23 mouse cellular contexts compared by ENCODE assay signal in genomic region chr4:98688116-98688515, GRCm38 (mm10). TPM values are rescaled to one million over a fixed set of nuclear protein-coding genes. Genes with fewer than 3 reads are reported as not detected.
A peak's percentile ranks its signal among the peaks of the same experiment; 100 is the strongest.
DNase-seq lines count a peak whose midpoint lies in the region; ATAC-seq and TF ChIP-seq lines count a peak whose summit lies in the region.
"Had no signal": no experiment of that assay in that cellular context is flagged by ENCODE, and none has a peak within 500 bp of the region (broad histone marks: within the 10 kb centered on the region; RNA-seq: fewer than 3 reads in every experiment).

No protein-coding gene starts in this region.

- H3K9me3 ChIP-seq in forebrain, embryonic 14.5 days (replicated peaks; ENCODE audit: control insufficient read depth, low read length), result no peaks in the 10 kb centered on the region
- H3K9me3 ChIP-seq in forebrain, embryonic 10.5 days, result no peaks in the 10 kb centered on the region
- no peaks in the 10 kb centered on the region for H3K9me3 ChIP-seq in hindbrain, embryonic 15.5 days
- no peaks in the 10 kb centered on the region for H3K9me3 ChIP-seq in midbrain, postnatal 0 days (ENCODE audit: low read length)
- H3K9me3 ChIP-seq: heart, embryonic 15.5 days; liver, embryonic 12.5 days had no signal

- 0 out of 2 replicates have a peak overlapping the region, but pooled peaks have one; percentile 52 for H3K27ac ChIP-seq in forebrain, embryonic 14.5 days (ENCODE audit: low read depth, low read length)
- H3K27ac ChIP-seq in forebrain, embryonic 10.5 days, result no peak overlapping the region
- peak overlapping the region; percentile 23 for H3K27ac ChIP-seq in hindbrain, embryonic 15.5 days (replicated peaks)
- H3K27ac ChIP-seq in midbrain, postnatal 0 days (ENCODE audit: low read depth, low read length), result no peak overlapping the region
- H3K27ac ChIP-seq: embryonic facial prominence, embryonic 15.5 days; heart, embryonic 15.5 days; limb, embryonic 12.5 days; liver, embryonic 12.5 days had no signal

- no peak overlapping the region for H3K4me3 ChIP-seq in forebrain, embryonic 14.5 days (ENCODE audit: low read depth, low read length)
- no peak overlapping the region for H3K4me3 ChIP-seq in forebrain, embryonic 10.5 days
- H3K4me3 ChIP-seq in hindbrain, embryonic 15.5 days, result no peak overlapping the region
- no peak overlapping the region for H3K4me3 ChIP-seq in midbrain, postnatal 0 days (ENCODE audit: low read depth, low read length)
- H3K4me3 ChIP-seq: embryonic facial prominence, embryonic 15.5 days; heart, embryonic 15.5 days; limb, embryonic 12.5 days; liver, embryonic 12.5 days had no signal

- DNase-seq in forebrain, embryonic 14.5 days (ENCODE audit: low spot score), result peak; percentile 33
- DNase-seq in forebrain, embryonic 10.5 days (ENCODE audit: extremely low spot score, low spot score), result no peak
- DNase-seq in brain, embryonic 14.5 days (ENCODE audit: low read depth), result peak; percentile 71
- DNase-seq in midbrain, postnatal 0 days (ENCODE audit: low spot score), result peak; percentile 15
- DNase-seq in kidney, adult 9 months, result no peak
- DNase-seq in adrenal gland, postnatal 4 days (ENCODE audit: low spot score in 2 of 2), result no peak
- DNase-seq: adrenal gland, postnatal 14 days; cerebellum, adult 9-10 months; gastrocnemius, postnatal 36 days; heart, postnatal 36 days; kidney, postnatal 25 days; lung, adult 18-20 months; lung, postnatal 10 days; right cerebral cortex, postnatal 4 days; thymus, postnatal 14 days had no signal

- ATAC-seq in forebrain, embryonic 14.5 days, result no peak
- no peak for ATAC-seq in hindbrain, embryonic 15.5 days (ENCODE audit: low FRiP score, low read depth)
- ATAC-seq in midbrain, postnatal 0 days (ENCODE audit: low FRiP score), result 0 out of 2 replicates have a peak, but pooled peaks have one; percentile 11
- ATAC-seq: CD4-positive, CD25-positive, alpha-beta regulatory T cell, adult 4 months; liver, embryonic 12.5 days had no signal

- 59% methylated on average over 11 of the region's 11 CpGs for WGBS in forebrain, embryonic 14.5 days
- WGBS in forebrain, embryonic 10.5 days, result 87% methylated on average over 11 of the region's 11 CpGs
- WGBS in hindbrain, embryonic 15.5 days, result 29% methylated on average over 11 of the region's 11 CpGs
- 30% methylated on average over 11 of the region's 11 CpGs for WGBS in midbrain, postnatal 0 days

- no peak for TF ChIP-seq CTCF in brain, embryonic 14.5 days (IDR thresholded peaks at IDR 0.05; ENCODE audit: borderline replicate concordance, extremely low read depth, insufficient read depth, insufficient read length)
- TF ChIP-seq CTCF in midbrain, postnatal 0 days (IDR thresholded peaks at IDR 0.05), result no peak

- peaks cover 8% of the 10 kb centered on the region; the same call in 1 of the 2 replicates for H3K4me1 ChIP-seq in forebrain, embryonic 14.5 days (ENCODE audit: control insufficient read depth, insufficient read depth, low read length)
- H3K4me1 ChIP-seq in forebrain, embryonic 10.5 days, result no peaks in the 10 kb centered on the region
- peaks cover 10% of the 10 kb centered on the region; the same call in 1 of the 2 replicates for H3K4me1 ChIP-seq in hindbrain, embryonic 15.5 days (replicated peaks)
- no peaks in the 10 kb centered on the region for H3K4me1 ChIP-seq in midbrain, postnatal 0 days (ENCODE audit: insufficient read depth, low read length)
- H3K4me1 ChIP-seq: embryonic facial prominence, embryonic 15.5 days; limb, embryonic 12.5 days; liver, embryonic 12.5 days had no signal

- TF ChIP-seq POLR2A in brain, embryonic 14.5 days (IDR thresholded peaks at IDR 0.05; ENCODE audit: borderline replicate concordance, extremely low read depth, insufficient read depth, insufficient read length, poor library complexity, severe bottlenecking), result no peak

- no peaks in the 10 kb centered on the region for H3K27me3 ChIP-seq in forebrain, embryonic 14.5 days (replicated peaks; ENCODE audit: control insufficient read depth, insufficient read depth, low read length)
- H3K27me3 ChIP-seq in forebrain, embryonic 10.5 days (ENCODE audit: poor library complexity, severe bottlenecking), result no peaks in the 10 kb centered on the region
- no peaks in the 10 kb centered on the region for H3K27me3 ChIP-seq in hindbrain, embryonic 15.5 days
- no peaks in the 10 kb centered on the region for H3K27me3 ChIP-seq in midbrain, postnatal 0 days (ENCODE audit: insufficient read depth, low read length)
- H3K27me3 ChIP-seq: embryonic facial prominence, embryonic 15.5 days; heart, embryonic 15.5 days; liver, embryonic 12.5 days had no signal

- H3K36me3 ChIP-seq in forebrain, embryonic 14.5 days (ENCODE audit: control insufficient read depth, insufficient read depth, low read length), result peaks cover 3% of the 10 kb centered on the region; the same call in 1 of the 2 replicates
- peaks cover 11% of the 10 kb centered on the region for H3K36me3 ChIP-seq in forebrain, embryonic 10.5 days (replicated peaks)
- no peaks in the 10 kb centered on the region for H3K36me3 ChIP-seq in hindbrain, embryonic 15.5 days
- no peaks in the 10 kb centered on the region for H3K36me3 ChIP-seq in midbrain, postnatal 0 days (ENCODE audit: insufficient read depth, low read length)
- H3K36me3 ChIP-seq: liver, embryonic 12.5 days had no signal

- H3K4me2 ChIP-seq in forebrain, embryonic 14.5 days (ENCODE audit: low read length), result no peak overlapping the region
- peak overlapping the region; percentile 26 for H3K4me2 ChIP-seq in hindbrain, embryonic 15.5 days
- H3K4me2 ChIP-seq in midbrain, postnatal 0 days (ENCODE audit: low read depth, low read length, poor library complexity, severe bottlenecking), result no peak overlapping the region
- H3K4me2 ChIP-seq: embryonic facial prominence, embryonic 15.5 days; heart, embryonic 15.5 days; limb, embryonic 12.5 days; liver, embryonic 12.5 days had no signal

- no peak overlapping the region for H3K9ac ChIP-seq in forebrain, embryonic 14.5 days (ENCODE audit: low read length)
- H3K9ac ChIP-seq in hindbrain, embryonic 15.5 days, result no peak overlapping the region
- no peak overlapping the region for H3K9ac ChIP-seq in midbrain, postnatal 0 days (replicated peaks; ENCODE audit: low read length, poor library complexity, severe bottlenecking)
- H3K9ac ChIP-seq: embryonic facial prominence, embryonic 15.5 days; heart, embryonic 15.5 days; limb, embryonic 12.5 days; liver, embryonic 12.5 days had no signal

RNA-seq across cellular contexts. Expression of gene L1td1, which starts 38.4 kb away (rescaled TPM):
- polyA plus RNA-seq in forebrain, embryonic 14.5 days (2014; fragmentation: Nextera tagmentation; extraction: Ambion mirVana), result 0.14 TPM in 1 of 2 replicates, not detected in the other
- 0.16 and 0.33 TPM in 2 replicates for polyA plus RNA-seq in forebrain, embryonic 10.5 days (2016; fragmentation: Nextera tagmentation; extraction: Ambion mirVana)
- polyA plus RNA-seq in brain, embryonic 14.5 days (2012; rRNA removed), result 0.04 and 0.31 TPM in 2 replicates
- 0.08 TPM in 1 of 2 replicates, not detected in the other for polyA plus RNA-seq in hindbrain, embryonic 15.5 days (2015; fragmentation: Nextera tagmentation; extraction: Ambion mirVana)
- not detected in 2 replicates for total RNA-seq in midbrain, postnatal 0 days (2014; rRNA removed)
- polyA plus RNA-seq in midbrain, postnatal 0 days (2015; fragmentation: Nextera tagmentation; extraction: Ambion mirVana), result not detected in 2 replicates
- not detected for total RNA-seq in adrenal gland, postnatal 4 days (2021)
- total RNA-seq: adrenal gland, postnatal 14 days; common myeloid progenitor, adult 5-6 weeks; gastrocnemius, postnatal 36 days; heart, postnatal 36 days; layer of hippocampus, adult 8-10 months had no signal
- polyA plus RNA-seq: embryonic facial prominence, embryonic 15.5 days; heart, embryonic 15.5 days; liver, embryonic 12.5 days had no signal

Comparison
In these comparisons a context has a peak if more than half of its experiments do, and no peak if none do; other contexts are left out.
1. DNase-seq: peak in forebrain, embryonic 14.5 days (single experiment), brain, embryonic 14.5 days (single experiment) and midbrain, postnatal 0 days (single experiment); none in forebrain, embryonic 10.5 days (single experiment), kidney, adult 9 months (single experiment) and adrenal gland, postnatal 4 days (0 of 2).
2. H3K27ac ChIP-seq: peak in forebrain, embryonic 14.5 days (single experiment) and hindbrain, embryonic 15.5 days (single experiment); none in forebrain, embryonic 10.5 days (single experiment) and midbrain, postnatal 0 days (single experiment).